Mouse (Mus musculus) thymus, adult 2 months (tissue): Measurements from ENCODE around the gene Serpinb6a.

Experiments used
- CTCF ChIP-seq: fragments of 200-500 bp; IDR thresholded peaks from 2 replicates; pipeline ENCODE4 v1.5.1; 2012; ENCODE audit warnings: mild to moderate bottlenecking, control low read depth, low read length, moderate library complexity, borderline replicate concordance; ENCODE audit not compliant: control insufficient read depth, poor library complexity, insufficient read depth; ENCODE audit errors: extremely low read depth
- POLR2A ChIP-seq: fragments of 200-500 bp; IDR thresholded peaks from 2 replicates; pipeline ENCODE4 v1.6.1; 2012; ENCODE audit warnings: mild to moderate bottlenecking, low read length, control low read depth, moderate library complexity; ENCODE audit not compliant: control insufficient read depth, poor library complexity, insufficient read depth; ENCODE audit errors: extremely low read depth

DNA sequence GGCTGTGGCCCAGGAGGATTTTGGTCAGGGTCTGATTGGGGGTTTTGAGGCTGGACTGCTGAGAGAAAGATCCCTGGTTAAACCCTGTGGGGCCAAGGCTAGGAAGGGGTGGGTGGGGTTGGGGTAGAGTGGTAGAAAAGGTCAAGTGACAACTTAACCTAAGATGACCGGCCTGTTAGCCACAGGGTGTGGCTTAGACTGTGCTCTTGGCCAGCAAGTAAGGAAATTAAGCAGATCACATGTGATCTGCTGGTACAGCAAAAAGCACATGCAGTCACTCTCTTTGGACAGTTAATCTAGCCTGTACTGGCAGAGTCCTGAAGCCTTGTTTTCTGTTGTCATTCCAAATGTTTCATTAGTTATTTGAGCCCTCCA is 50.5 kb downstream of the Serpinb6a start:
- TF ChIP-seq POLR2A (no peak), CTCF (no peak)
